Comparison of ENCODE assay signal across 26 mouse cellular contexts in the genomic region with DNA sequence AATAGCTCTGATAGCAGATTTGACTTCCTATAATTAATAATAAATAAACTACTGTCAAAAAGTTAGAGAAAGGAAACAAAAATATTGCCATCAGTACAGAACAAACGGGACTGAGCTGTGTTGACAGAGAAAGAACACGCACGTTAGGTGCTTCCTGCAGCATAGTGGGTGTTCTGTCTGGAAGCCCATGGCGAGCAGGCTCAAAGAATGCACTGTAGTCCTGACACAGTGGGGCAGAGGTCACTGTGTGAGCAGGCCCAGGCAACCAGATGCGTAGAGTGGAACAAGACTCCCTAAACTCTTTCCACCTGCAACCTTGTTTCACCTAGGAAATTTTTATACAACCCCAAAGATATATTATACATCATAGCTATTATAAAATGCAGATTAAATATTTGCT.
DNase-seq lines count a peak whose midpoint lies in the region; ATAC-seq lines count a peak whose summit lies in the region.
"Had no signal": no experiment of that assay in that cellular context is flagged by ENCODE, and none has a peak within 500 bp of the region (broad histone marks: within the 10 kb centered on the region; RNA-seq: fewer than 3 reads in every experiment).

No protein-coding gene starts in this region.

- peaks cover 47% of the 10 kb centered on the region for H3K4me1 ChIP-seq in limb, embryonic 12.5 days (replicated peaks)

- H3K4me2 ChIP-seq in limb, embryonic 12.5 days = no peak overlapping the region
- H3K4me2 ChIP-seq: forebrain, embryonic 13.5 days; heart, embryonic 12.5 days; heart, embryonic 15.5 days; hindbrain, embryonic 14.5 days had no signal

- ATAC-seq in limb, embryonic 12.5 days (ENCODE audit: insufficient number of reproducible peaks, insufficient read depth, low FRiP score, low TSS enrichment, low read depth) = no peak
- ATAC-seq in megakaryocyte-erythroid progenitor cell, adult 5-6 weeks (replicated peaks; ENCODE audit: low FRiP score, low TSS enrichment, poor library complexity, severe bottlenecking) = no peak
- ATAC-seq: CD4-positive, CD25-positive, alpha-beta regulatory T cell, adult 4 months; forebrain, embryonic 13.5 days; forebrain, embryonic 16.5 days; hindbrain, postnatal 0 days; inflammation-experienced regulatory T-cells, adult 6 months had no signal

- H3K36me3 ChIP-seq in limb, embryonic 12.5 days = no peaks in the 10 kb centered on the region
- H3K36me3 ChIP-seq: forebrain, embryonic 10.5 days; heart, embryonic 12.5 days; heart, embryonic 15.5 days had no signal

- no peaks in the 10 kb centered on the region for H3K27me3 ChIP-seq in limb, embryonic 12.5 days
- H3K27me3 ChIP-seq: forebrain, embryonic 13.5 days; heart, embryonic 12.5 days; heart, embryonic 15.5 days had no signal

- WGBS in limb, embryonic 12.5 days = 33% methylated on average over 5 of the region's 5 CpGs

- H3K27ac ChIP-seq in limb, embryonic 12.5 days = 0 out of 2 replicates have a peak overlapping the region, but pooled peaks have one; percentile 66
- H3K27ac ChIP-seq: forebrain, embryonic 10.5 days; forebrain, embryonic 13.5 days; gastrocnemius, adult 2 months; heart, embryonic 15.5 days; hindbrain, embryonic 14.5 days; hindbrain, postnatal 0 days had no signal

- no peak overlapping the region for H3K4me3 ChIP-seq in limb, embryonic 12.5 days (replicated peaks)
- H3K4me3 ChIP-seq: forebrain, embryonic 10.5 days; forebrain, embryonic 13.5 days; gastrocnemius, adult 2 months; heart, embryonic 12.5 days; heart, embryonic 15.5 days had no signal

- no peaks in the 10 kb centered on the region for H3K9me3 ChIP-seq in limb, embryonic 12.5 days
- H3K9me3 ChIP-seq: forebrain, embryonic 10.5 days; forebrain, embryonic 13.5 days; heart, embryonic 12.5 days; heart, embryonic 15.5 days had no signal

- peak; percentile 72 for DNase-seq in embryo, embryonic 10 days (ENCODE audit: low spot score)
- peak; percentile 56 for DNase-seq in embryo, embryonic 10.5 days (ENCODE audit: low spot score)
- DNase-seq in forelimb bud, embryonic 11.5 days (ENCODE audit: low read depth, low spot score) = peak; percentile 61
- DNase-seq in right cerebral cortex, postnatal 4 days = no peak
- DNase-seq: adrenal gland, adult 2 months; adrenal gland, postnatal 14 days; cerebellum, adult 11-12 months; cerebellum, adult 8-10 months; cerebellum, postnatal 10 days; cerebellum, postnatal 36 days; gastrocnemius, adult 2 months; gastrocnemius, postnatal 14 days; heart, adult 18-20 months; heart, postnatal 10 days; heart, postnatal 36 days had no signal

- no peak overlapping the region for H3K9ac ChIP-seq in limb, embryonic 12.5 days (replicated peaks)
- H3K9ac ChIP-seq: forebrain, embryonic 13.5 days; heart, embryonic 12.5 days; heart, embryonic 15.5 days; hindbrain, embryonic 14.5 days had no signal
